Mouse (Mus musculus) forebrain, postnatal 0 days (tissue): ENCODE results near the gene Cd59a. TPM values are rescaled to one million over a fixed set of nuclear protein-coding genes. Genes with fewer than 3 reads are reported as not detected.

Source experiments
- ATAC-seq: fragments of 200-750 bp; cut with Nextera tagmentation; 2 replicates; pipeline ENCODE4 v1.8.0; 2017; ENCODE audit warnings: mild to moderate bottlenecking, moderate library complexity
- DNase-seq: peaks from one replicate; pipeline ENCODE4 v3.0.0-alpha.2; 2015
- H3K27ac ChIP-seq: fragments of 300-500 bp; sonication (generic); 2 replicates; pipeline ENCODE4 v1.5.1; 2014; ENCODE audit warnings: low read depth, mild to moderate bottlenecking, antibody characterized with exemption, low read length, moderate library complexity, mixed read lengths
- H3K27me3 ChIP-seq: fragments of 300-500 bp; sonication (generic); 2 replicates; pipeline ENCODE4 v1.6.1; 2014; ENCODE audit warnings: mild to moderate bottlenecking, low read length, mixed read lengths; ENCODE audit not compliant: insufficient read depth
- H3K36me3 ChIP-seq: fragments of 300-500 bp; sonication (generic); 2 replicates; pipeline ENCODE4 v1.6.1; 2014; ENCODE audit warnings: mild to moderate bottlenecking, moderate library complexity; ENCODE audit not compliant: insufficient read depth
- H3K4me1 ChIP-seq: fragments of 300-500 bp; sonication (generic); 2 replicates; pipeline ENCODE4 v1.6.1; 2014; ENCODE audit warnings: antibody characterized with exemption; ENCODE audit not compliant: insufficient read depth
- H3K4me2 ChIP-seq: fragments of 300-500 bp; sonication (generic); 2 replicates; pipeline ENCODE4 v1.6.1; 2014; ENCODE audit warnings: low read depth, mild to moderate bottlenecking, moderate library complexity
- H3K4me3 ChIP-seq: fragments of 300-500 bp; sonication (generic); 2 replicates; pipeline ENCODE4 v1.5.1; 2014; ENCODE audit warnings: low read depth, low read length, mixed read lengths
- H3K9ac ChIP-seq: fragments of 300-500 bp; sonication (generic); 2 replicates; pipeline ENCODE4 v1.6.1; 2014; ENCODE audit warnings: mild to moderate bottlenecking
- H3K9me3 ChIP-seq: fragments of 300-500 bp; sonication (generic); 2 replicates; pipeline ENCODE4 v1.6.1; 2016; ENCODE audit warnings: low read length
- CTCF ChIP-seq: sonication (generic); IDR thresholded peaks from 2 replicates; pipeline ENCODE4 v1.5.1; 2016; ENCODE audit warnings: antibody characterized with exemption, control low read depth, low read depth
- WGBS: fragments of 180-500 bp; shearing (Covaris S2); extraction: QIAGEN DNeasy Blood & Tissue Kit; methylation state at CpG from one replicate; pipeline ENCODE4 v1.1.7; 2014; 5-methylcytosine and 5-hydroxymethylcytosine counted together
- polyA plus RNA-seq: library from polyadenylated mRNA; unstranded; fragments of >200 nt; fragmentation: Nextera tagmentation; extraction: Ambion mirVana; gene quantifications from 2 replicates; pipeline ENCODE4 v1.2.1, GENCODE M21; 2015
- total RNA-seq: library from RNA; depleted of rRNA; stranded (reverse); fragments of >200 nt; gene quantifications from 2 replicates; pipeline ENCODE4 v1.2.3, GENCODE M21; 2014

The Cd59a gene
- total and polyA plus RNA-seq, 2 experiments from 2014 or later = 5.2 to 11.0 TPM

DNA sequence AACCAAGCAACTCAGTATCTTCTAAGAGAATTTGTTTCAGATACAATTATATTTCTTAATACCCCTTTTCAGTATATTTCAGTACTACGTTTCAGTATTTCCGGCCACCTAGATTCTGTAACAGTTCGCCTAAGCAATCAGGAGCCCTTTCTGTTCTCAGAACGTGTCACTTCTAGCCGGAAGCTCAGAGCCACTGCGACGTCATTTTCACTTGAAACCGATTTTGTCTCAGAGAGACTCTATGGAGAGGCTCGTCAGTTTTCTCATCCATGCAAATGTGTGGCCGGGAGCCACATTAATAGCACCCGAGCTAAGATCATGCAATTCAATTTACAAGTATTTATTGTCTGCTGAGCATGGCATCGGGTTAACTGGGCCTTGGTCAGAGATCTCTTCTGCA, 48.4 kb downstream of the Cd59a start:
- ATAC-seq = no peak
- no peak overlapping the region for H3K27ac ChIP-seq
- no peak overlapping the region for H3K9ac ChIP-seq
- H3K4me1 ChIP-seq = no peaks in the 10 kb centered on the region
- peaks cover 16% of the 10 kb centered on the region for H3K36me3 ChIP-seq
- H3K9me3 ChIP-seq = no peaks in the 10 kb centered on the region
- WGBS = 72% methylated on average over 12 of the region's 12 CpGs
- no peak overlapping the region for H3K4me3 ChIP-seq
- no peak overlapping the region for H3K4me2 ChIP-seq
- no peaks in the 10 kb centered on the region for H3K27me3 ChIP-seq
- no peak for TF ChIP-seq CTCF
- no peak for DNase-seq

GRCm38 (mm10) chr2:104145983-104146382, 50.4 kb downstream of the Cd59a start:
- Histone ChIP-seq H3K9me3 (no peaks in the 10 kb centered on the region), H3K27me3 (no peaks in the 10 kb centered on the region), H3K4me3 (no peak overlapping the region), H3K4me1 (no peaks in the 10 kb centered on the region), H3K4me2 (no peak overlapping the region), H3K27ac (no peak overlapping the region), H3K9ac (no peak overlapping the region), H3K36me3 (peaks cover 29% of the 10 kb centered on the region)
- TF ChIP-seq CTCF = peak; percentile 28; the same call in 1 of the 2 replicates
- 70% methylated on average over 1 of the region's 1 CpGs for WGBS
- no peak for DNase-seq
- no peak for ATAC-seq

DNA sequence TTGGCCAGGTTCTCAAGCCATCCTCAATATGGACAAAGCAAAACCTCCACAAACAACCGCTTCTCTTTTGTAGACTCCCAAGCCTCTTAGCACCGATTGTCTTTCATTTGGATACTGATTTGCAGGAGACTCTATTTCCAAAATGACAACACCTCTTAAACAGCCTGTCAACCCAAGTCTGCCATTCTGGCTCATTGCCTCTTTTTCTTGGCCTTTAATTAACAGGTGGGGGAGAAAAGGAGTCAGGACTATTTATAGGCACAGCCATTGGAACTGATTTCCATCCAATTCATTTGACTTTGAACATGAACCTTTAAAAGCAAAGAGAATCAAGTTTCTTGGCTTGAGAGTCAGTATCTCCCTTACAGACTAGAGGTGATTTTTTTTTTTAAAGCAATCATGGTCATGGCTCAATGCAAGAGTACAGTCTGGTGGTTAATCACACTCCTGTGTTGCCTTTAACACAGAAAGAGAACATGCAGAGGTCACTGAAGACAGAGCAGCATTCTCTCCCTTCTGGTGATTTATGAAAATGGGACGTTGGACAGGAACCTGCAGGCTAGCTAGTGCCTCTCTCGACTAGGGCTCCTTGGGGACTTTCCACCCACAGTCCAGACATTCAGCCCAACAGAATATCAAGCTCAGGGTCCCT, 52.4 kb downstream of the Cd59a start:
- H3K27ac ChIP-seq = no peak overlapping the region
- DNase-seq = no peak
- WGBS = 63% methylated on average over 4 of the region's 4 CpGs
- no peak overlapping the region for H3K4me3 ChIP-seq
- ATAC-seq = no peak
- H3K4me1 ChIP-seq = no peaks in the 10 kb centered on the region
- H3K9me3 ChIP-seq = no peaks in the 10 kb centered on the region
- H3K27me3 ChIP-seq = no peaks in the 10 kb centered on the region
- TF ChIP-seq CTCF = no peak
- no peak overlapping the region for H3K9ac ChIP-seq
- H3K4me2 ChIP-seq = no peak overlapping the region
- H3K36me3 ChIP-seq = peaks cover 45% of the 10 kb centered on the region

DNA sequence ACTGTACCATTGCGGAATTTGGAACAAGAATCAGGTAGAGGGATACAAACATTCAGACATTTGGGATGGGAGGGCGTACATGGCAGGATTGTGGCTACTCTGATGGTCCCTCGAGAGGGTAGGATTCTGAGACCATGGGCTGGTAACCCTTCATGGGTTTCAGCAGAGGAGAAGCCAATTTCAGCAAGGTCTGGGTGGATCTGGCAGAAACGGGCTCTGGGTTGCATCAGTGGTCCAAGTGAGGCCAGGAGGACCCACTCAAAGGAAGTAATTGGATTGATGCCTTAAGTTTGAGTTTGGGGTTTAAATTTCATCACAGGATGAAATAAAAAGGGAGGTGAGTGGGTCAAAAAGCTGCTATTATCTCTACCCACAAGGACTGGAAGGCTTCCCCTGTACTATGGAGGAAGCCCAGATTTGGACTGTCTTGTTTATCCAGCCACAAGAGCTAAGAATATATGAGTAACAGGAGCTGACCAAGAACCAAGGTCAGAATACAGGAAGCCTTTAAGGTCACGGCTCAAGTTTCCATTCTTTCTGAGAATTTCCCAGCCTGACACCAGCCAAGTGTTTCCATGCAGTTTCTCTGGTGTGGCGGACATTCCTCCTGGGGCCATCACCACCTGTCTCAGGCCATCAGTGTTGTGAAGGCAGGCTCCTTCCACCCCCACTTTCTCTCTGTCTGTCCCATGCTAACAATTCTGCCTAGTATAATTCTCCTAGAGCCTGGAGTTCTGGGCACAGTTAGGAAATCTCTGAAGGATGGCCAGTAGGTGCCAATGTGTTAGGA, 55.2 kb downstream of the Cd59a start:
- Histone ChIP-seq H3K27me3 (no peaks in the 10 kb centered on the region), H3K9me3 (no peaks in the 10 kb centered on the region), H3K36me3 (peaks cover 50% of the 10 kb centered on the region), H3K27ac (no peak overlapping the region), H3K4me1 (no peaks in the 10 kb centered on the region), H3K9ac (no peak overlapping the region), H3K4me3 (no peak overlapping the region), H3K4me2 (no peak overlapping the region)
- ATAC-seq (no peak), DNase-seq (no peak)
- WGBS = 94% methylated on average over 6 of the region's 6 CpGs
- no peak for TF ChIP-seq CTCF

GRCm38 (mm10) chr2:104153345-104153744, 57.7 kb downstream of the Cd59a start:
- Histone ChIP-seq H3K27ac (no peak overlapping the region), H3K36me3 (peaks cover 43% of the 10 kb centered on the region), H3K27me3 (no peaks in the 10 kb centered on the region), H3K4me1 (no peaks in the 10 kb centered on the region), H3K9ac (no peak overlapping the region), H3K9me3 (no peaks in the 10 kb centered on the region), H3K4me2 (no peak overlapping the region), H3K4me3 (no peak overlapping the region)
- DNase-seq = no peak
- TF ChIP-seq CTCF = no peak
- no peak for ATAC-seq
- WGBS = 65% methylated on average over 4 of the region's 4 CpGs

GRCm38 (mm10) chr2:104153876-104154275, 58.3 kb downstream of the Cd59a start:
- no peak for ATAC-seq
- Histone ChIP-seq H3K4me1 (no peaks in the 10 kb centered on the region), H3K36me3 (peaks cover 38% of the 10 kb centered on the region), H3K9me3 (no peaks in the 10 kb centered on the region), H3K4me2 (no peak overlapping the region), H3K27ac (no peak overlapping the region), H3K4me3 (no peak overlapping the region), H3K27me3 (no peaks in the 10 kb centered on the region), H3K9ac (no peak overlapping the region)
- DNase-seq = no peak
- TF ChIP-seq CTCF = no peak
- 75% methylated on average over 3 of the region's 3 CpGs for WGBS

DNA sequence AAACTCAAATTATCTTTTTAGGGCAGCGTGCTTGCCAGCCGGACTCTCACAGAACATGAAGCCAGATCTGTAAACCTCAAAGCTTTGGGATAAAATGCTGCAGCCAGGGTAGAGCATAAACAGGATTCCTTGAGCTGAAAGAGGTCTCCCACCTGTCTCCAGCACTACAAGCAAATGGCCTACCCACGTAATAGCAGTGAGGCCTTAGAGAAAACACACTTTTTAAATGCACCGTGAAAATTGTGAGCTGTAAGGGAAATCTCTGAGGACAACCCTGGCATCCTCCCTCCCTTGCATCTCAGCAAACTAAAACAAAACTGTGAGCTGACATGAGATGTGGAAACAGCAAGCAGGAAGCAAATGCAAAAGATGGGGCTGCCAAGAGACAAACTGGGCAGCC, 62.2 kb downstream of the Cd59a start:
- Histone ChIP-seq H3K9ac (no peak overlapping the region), H3K4me1 (no peaks in the 10 kb centered on the region), H3K9me3 (no peaks in the 10 kb centered on the region), H3K4me2 (no peak overlapping the region), H3K4me3 (no peak overlapping the region), H3K36me3 (peaks cover 9% of the 10 kb centered on the region), H3K27me3 (no peaks in the 10 kb centered on the region), H3K27ac (no peak overlapping the region)
- ATAC-seq (no peak), DNase-seq (no peak)
- TF ChIP-seq CTCF = no peak
- WGBS = 77% methylated on average over 4 of the region's 4 CpGs
